Mouse (Mus musculus) c-Kit-positive CD71-positive TER-119-positive erythroid progenitor cells, embryonic 14.5 days (primary cell): ENCODE measurements around the gene Etfa.

Source experiments
- DNase-seq: peaks from one replicate; pipeline ENCODE4 v3.0.0-alpha.2; 2013; ENCODE audit warnings: low spot score

Gene Etfa

DNA sequence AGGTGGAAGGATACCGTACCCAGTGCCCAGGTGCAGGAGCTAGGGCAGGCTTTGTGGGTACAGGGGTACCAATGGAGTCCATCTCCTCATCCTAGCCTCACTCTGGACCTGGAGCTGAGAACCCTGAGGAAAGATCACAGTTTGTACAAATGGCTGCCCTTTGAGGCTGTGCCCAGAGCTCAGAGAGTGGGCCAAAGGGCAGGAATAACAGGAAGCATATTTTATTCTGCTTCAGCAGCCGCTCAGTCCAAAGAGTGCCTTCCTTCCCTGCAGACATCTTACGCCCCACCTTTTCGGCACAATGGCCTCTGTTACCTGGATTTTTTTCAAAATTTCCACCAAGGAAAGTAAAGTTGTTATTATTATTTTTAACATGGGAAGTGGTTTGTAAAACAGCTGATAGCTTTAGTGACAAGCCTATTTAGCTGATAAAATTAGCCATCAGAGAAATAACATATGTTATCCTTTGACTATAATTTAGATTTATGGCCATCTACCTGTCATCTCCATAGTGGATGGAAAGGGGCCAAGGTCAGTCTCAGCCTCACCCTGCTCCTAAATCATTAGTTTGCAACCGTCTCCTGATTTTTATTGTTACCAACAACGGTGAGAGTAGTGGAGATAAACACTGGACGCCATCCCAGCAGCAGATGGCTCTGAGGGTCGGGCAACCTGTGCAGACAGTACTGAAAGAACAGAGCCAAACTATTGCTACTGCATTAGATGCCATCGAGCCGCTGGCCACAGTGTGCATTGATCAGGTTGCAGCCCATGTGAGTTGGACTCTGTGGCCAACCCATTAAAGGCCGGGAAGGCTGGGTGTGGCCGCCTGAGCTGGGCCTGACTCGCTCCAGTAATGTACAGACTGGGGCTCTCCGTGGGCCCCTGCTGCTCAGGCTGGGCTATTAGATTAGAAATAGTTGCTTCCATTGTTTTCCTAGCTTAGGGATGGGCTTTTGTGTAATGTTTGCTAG is 88.3 kb downstream of the Etfa start:
- no peak for DNase-seq

GRCm38 (mm10) chr9:55421786-55422185 is 90.3 kb downstream of the Etfa start:
- DNase-seq, result no peak

- no peak for DNase-seq
Measured at GRCm38 (mm10) chr9:55411154-55411553, 100.9 kb downstream of the Etfa start.

DNA sequence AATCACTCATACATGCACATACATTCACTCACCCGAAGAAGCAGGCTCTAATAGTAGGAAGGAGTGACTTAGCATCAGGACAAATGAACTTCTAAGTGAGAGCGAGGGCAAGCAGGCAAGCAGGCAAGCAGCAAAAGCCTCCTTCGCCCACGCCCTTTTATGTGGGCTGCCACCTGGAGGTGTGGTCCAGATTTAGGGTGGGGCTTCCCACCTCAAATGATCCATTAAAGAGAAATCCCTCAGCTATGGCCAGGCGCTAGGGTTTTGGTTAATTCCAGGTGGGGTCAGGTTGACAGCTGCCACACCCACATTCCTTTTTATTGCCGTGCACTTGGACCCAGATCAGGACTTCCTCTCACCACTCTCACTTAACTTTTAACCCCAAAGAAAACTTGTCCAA is 101.6 kb downstream of the Etfa start:
- no peak for DNase-seq

DNA sequence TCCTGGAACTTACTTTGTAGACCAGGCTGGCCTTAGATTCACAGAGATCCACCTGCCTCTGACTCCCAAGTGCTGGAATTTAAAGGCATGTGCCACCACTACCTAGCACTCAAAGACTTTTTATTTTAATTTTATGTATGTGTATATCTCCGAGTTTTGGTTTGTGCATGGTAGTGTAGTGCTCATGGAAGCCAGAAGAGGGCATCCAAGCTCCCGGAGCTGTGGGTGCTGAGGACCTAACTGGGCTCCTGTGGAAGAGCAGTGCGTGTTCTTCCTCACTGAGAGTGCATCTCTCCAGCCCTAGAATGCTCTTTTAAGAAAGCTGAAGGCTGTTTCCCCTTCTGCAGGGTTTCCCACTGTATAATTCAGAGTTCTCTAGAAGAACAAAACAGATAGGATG is 102.2 kb downstream of the Etfa start:
- no peak for DNase-seq

DNA sequence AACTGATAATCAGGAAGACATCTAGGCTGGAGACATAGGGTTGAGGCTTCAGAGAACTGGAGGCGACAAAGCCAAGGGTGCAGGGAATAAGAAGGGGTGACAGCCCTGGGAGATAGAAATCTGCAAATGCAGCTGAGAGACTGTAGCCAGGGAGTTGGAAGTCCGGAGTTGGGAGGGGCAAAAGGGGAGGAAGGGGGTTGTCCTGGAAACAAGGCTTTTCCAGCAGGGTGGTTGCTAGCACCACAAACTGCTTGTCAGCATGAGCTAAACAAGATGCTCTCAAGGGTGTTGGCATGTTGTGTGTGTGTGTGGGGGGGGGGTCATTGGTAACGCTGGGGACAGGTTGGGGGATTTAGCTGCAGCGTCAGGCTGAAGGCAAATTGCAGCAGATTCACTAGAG is 103.2 kb downstream of the Etfa start:
- no peak for DNase-seq

- DNase-seq, result no peak
Measured at GRCm38 (mm10) chr9:55406773-55407172, 105.3 kb downstream of the Etfa start.

DNA sequence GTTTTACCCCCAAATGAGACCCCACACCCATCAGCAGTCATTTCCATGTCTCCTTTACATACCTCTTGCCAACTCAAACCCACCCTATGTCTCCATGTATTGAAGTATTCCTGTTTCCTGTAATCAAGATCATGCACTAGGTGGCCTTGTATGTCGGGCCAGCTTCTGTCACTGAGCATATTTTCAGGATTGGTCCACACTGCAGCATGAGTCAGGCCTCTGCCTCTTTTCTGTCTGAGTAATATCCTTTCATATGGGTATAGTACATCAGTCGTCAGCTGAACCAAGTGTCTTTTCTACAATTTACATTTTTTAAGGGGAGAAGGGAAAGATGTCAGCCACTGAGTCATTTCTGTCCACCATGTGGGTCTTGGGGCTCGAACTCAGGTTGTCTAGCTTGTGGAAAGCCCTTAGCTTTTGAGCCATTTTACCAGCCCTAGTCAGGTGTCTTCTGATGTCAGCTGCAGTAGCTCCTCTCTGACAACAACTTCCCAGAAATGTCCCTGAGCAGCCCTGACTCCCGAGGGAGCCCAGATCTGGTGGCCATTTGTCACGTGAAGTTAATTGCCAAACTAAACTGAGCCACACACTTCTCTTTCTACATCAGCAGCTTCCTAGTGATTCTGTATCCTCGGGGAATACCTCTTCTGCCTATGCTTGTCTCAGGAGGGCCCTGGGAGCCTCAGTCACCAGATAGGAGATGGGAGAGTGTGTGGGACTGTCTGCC is 106.9 kb downstream of the Etfa start:
- no peak for DNase-seq
